Mouse (Mus musculus) lung, adult 18-20 months (tissue): ENCODE measurements around the gene Klhl7.

Source experiments
- DNase-seq, 2 experiments: peaks; one replicate each; pipeline ENCODE4 v3.0.0; 2022; ENCODE audit warnings: mixed read lengths in 2 of 2

The Klhl7 gene

GRCm38 (mm10) chr5:24181514-24182295, 81.3 kb downstream of the Klhl7 start:
- no peak for DNase-seq

DNA sequence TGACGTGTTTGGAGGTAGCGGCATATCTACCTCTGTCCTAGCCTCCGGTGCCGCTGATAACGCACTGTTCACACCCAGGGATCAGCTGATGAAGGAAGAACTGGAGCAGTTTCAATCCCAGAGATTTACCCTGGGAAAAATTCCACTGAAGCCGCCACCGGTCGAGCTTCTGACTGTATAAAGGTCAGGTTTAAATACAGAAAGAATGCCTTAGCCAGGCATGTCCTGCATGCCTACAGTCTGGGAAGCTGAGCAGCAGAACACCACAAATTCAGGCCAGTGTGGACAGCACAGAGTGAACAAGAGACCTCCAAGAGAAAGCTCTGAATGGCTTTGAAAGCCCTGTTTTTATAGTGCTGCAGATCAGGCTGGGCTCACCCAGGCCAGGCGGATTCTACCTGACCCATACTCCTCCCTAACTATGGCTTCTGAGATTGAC, 81.9 kb downstream of the Klhl7 start:
- no peak for DNase-seq

DNA sequence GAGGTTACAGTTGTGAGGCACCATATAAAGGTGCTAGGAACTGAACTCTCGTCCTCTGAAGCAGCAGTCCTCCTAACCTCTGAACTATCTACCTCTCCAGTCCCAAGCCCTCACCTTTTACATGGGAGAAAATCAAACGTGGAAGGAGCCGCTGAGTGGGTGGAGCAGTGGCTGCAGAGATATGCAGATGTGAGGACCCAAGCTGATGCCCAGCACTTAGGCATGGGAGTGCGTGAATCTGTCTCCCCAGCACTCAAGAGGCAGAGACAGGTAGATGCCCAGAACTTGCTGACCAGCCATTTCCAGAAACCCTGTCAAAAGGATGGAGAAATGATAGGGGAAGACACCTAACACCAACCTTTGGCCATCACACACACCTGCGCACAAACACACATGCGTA, 82.7 kb downstream of the Klhl7 start:
- DNase-seq: no peak

- DNase-seq: no peak
Measured at GRCm38 (mm10) chr5:24184011-24184410, 83.6 kb downstream of the Klhl7 start.

DNA sequence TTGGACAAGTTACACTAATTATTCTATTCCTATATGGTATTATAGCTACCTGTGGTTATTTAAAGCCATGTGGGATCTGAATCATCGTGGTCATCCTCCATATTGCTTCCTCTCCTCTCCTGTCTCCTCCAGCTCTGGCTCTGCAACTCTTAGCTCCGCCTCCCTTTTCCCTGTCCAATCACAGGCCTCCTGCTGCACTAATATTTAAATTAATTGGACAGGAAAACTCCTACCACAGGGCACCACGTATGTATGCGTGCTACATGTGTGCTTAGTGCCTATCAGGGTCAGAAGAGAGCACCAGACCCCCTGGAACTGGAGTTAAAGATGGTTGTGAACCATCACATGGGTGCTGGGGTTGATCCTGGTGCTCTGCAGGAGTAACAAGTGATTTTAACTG, 88.1 kb downstream of the Klhl7 start:
- DNase-seq: no peak

- peak in 1 of 2 experiments; percentile 4 for DNase-seq
Measured at GRCm38 (mm10) chr5:24191821-24192220, 91.4 kb downstream of the Klhl7 start.

DNA sequence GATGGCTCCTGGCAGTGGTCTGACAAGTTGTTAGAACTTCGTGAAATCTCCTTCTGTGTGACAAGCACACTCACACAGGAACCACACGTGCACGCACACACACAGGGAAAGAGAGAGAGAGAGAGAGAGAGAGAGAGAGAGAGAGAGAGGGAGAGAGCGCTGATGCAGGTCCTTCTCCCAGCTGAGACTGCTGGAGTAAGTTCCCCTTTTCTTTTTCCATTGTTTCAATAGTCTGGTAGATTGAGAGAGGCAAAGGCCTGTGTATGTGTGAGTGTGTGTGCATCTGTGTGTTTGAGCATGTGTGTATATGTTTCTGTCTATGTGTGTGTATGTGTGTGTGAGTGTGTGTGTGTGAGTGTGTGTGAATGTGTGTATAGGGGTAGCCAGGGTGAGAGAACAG, 100.6 kb downstream of the Klhl7 start:
- DNase-seq: no peak

- no peak for DNase-seq
Measured at GRCm38 (mm10) chr5:24202492-24202891, 102.1 kb downstream of the Klhl7 start.

GRCm38 (mm10) chr5:24203266-24203665, 102.9 kb downstream of the Klhl7 start:
- DNase-seq: no peak

GRCm38 (mm10) chr5:24207965-24208364, 107.6 kb downstream of the Klhl7 start:
- no peak for DNase-seq

- no peak for DNase-seq
Measured at GRCm38 (mm10) chr5:24208505-24208904, 108.1 kb downstream of the Klhl7 start.
